Mouse (Mus musculus): ENCODE measurements around the gene Timm50.

The Timm50 gene

DNA sequence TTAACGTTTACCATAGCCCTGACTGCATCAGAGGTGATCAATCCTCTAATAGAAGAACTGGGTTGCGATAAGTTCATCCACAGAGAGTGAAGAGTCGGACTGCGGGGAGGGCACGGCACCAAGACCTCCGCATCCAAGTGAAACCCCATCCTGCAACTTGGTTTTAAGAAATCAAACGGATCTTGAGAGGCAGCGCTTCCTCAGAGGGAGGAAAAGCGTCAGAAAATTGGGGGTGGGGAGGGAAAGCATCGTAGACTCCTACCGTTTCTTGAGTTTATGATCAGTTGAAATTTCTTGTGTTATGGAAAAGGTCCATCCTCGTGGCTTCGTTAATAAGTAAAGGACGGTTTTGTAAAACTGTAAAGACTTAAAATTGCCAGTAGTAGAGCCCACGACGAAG, 43.3 kb downstream of the Timm50 start:
- DNase-seq (ENCODE audit: low read depth, low spot score), result no peak

DNA sequence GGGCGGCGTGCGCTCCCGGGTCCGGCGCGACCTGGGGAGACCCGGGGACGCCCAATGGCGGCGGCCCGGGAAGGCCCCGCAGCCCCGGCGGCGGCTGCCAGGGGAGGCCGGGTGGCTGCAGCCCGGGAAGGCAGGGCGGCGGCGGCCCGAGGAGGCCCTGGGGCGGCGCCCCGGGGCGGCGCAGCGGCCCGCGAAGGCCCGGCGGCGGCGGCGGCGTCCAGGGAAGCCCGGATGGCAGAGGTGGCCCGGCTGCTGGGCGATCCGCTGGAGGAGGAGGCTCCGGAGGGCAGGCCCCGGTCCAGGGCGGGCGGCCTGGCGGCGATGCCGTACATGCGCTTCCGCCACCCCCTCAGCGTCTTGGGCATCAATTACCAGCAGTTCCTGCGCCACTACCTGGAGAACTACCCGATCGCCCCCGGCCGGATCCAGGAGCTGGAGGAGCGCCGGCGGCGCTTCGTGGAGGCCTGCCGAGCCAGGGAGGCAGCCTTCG, 43.8 kb downstream of the Timm50 start:
- peak; percentile 68 for DNase-seq (ENCODE audit: low read depth, low spot score)

DNA sequence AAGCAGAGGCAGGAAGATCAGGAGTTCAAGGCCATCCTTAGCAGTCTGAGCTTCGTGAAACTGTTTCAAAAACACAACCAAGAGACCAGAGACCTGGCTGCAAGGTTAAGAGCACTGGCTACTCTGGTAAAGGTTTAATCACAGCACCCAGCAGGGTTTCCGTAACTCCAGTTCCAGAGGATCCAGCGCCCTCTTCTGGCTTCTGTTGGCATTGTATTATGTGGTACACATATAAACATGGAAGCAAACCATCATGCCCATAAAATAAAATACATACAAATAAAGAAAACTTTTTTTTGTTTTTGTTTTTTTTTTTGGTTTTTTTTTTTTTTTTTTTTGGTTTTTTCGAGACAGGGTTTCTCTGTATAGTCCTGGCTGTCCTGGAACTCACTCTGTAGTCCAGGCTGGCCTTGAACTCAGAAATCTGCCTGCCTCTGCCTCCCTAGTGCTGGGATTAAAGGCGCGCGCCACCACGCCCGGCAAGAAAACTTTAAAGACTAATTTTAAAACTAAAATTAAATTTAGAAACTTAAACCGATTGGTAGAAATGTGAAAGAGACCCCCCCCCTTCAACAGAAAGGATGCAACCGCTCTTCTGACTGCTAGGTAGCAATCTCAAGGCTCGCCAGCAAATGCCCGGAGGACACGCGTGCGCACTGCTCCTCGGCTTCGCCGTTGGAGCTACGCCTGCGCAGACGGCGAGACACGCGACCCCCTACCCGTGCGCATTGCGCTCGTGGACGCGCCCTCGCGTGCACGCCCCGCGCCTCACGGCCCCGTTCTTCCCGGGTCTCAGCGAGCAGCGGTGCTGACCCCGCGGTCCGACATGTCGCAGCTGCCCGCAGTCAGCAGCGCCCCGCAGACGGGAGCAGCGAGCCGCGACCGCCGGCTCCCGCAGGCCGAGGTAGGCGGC, 44.5 kb downstream of the Timm50 start, which contains the start of gene Eid2:
Gene Eid2, plus strand, starts transcription at position 753 of the 913 bp plus-strand sequence.
- peak; percentile 93 for DNase-seq (ENCODE audit: low read depth, low spot score)

DNA sequence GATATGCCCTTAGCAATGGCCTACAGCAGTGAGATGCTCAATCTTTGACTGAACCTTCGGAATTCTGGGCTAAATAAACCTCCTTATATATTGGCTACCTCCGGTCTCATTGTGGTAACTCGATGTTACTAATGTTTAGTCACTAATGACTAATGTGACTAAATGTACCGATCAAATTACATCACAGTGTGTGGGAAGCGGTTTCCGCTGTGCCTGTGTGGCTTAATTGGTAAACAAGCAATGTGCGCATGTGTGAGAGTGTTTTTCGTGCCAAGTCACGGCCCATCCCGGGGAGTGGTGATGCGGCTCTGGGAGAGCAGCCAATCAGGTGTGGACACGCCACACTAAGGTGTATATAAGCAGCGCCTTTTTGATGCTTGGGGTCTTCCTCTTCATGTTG, 46.5 kb downstream of the Timm50 start:
- DNase-seq (ENCODE audit: low read depth, low spot score), result peak; percentile 39

DNA sequence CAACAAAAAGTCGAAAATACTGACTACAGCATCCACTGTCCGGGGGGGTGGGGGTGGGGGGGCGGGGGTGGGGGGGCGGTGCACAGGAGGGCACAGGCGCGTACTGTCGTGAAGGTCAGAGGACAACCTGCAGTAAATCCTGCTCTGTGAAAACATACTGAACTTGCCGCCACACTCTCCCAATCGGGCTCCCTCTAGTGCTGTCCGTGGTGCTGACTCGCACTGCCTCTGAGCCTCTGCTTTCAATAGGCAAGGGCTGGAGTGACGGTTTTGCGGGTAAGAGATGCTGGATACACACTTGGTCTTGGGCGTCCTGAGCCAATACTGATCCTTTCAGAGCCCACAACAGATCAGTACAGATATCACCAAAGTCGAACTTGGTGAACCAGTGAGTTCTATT, 48.1 kb downstream of the Timm50 start:
- DNase-seq (ENCODE audit: low read depth, low spot score), result peak; percentile 90

DNA sequence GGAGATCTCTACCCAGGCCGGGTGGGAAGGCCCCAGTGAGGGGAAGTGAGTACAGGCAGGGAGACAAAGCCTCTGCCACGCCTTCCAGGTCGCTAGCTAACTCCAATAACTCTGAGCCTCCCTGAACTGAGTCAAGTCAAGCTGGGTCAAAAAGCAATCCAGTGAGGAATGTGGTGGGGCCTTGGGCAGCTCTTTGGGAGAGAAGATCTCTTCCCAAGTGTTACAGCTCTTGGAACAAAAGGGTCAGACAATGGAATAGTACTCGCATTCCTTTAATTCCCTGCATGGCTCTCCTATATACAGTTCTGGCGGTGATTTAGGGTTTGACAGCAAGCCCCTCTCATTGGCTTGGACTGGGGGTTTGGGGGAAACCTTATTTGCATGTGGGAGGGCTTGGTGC, 49.0 kb downstream of the Timm50 start:
- peak; percentile 88 for DNase-seq (ENCODE audit: low read depth, low spot score)

Data from R1 (cell line).